Comparison of ENCODE assay signal across 8 mouse cellular contexts in the genomic region with DNA sequence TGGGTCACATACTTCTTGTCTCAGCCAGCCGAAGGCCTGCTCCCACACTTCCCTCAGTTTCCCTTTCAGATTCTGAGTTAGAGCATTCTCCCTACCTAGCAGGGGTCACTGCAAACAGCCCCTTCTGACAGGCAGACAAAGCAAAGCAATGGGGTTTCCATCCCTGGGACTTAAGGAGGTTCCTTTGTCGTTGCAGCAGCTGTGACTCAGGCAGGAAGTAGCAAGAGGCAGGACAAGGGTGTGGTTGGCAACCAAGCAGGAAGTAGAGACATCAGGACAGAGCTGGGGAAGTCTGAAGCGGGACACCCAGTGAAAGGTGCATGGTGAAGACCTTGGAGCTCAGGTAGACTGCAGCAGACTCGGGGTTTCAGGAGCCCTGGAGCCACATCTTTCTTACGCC. TPM values are rescaled to one million over a fixed set of nuclear protein-coding genes. Genes with fewer than 3 reads are reported as not detected.
DNase-seq lines count a peak whose midpoint lies in the region; ATAC-seq and TF ChIP-seq lines count a peak whose summit lies in the region.

No protein-coding gene starts in this region.

- H3K27me3 ChIP-seq in spleen, adult 2 months (ENCODE audit: control insufficient read depth, insufficient read depth, low read length), result no peaks in the 10 kb centered on the region
- no peaks in the 10 kb centered on the region for H3K27me3 ChIP-seq in heart, embryonic 12.5 days (replicated peaks)

- H3K4me1 ChIP-seq in spleen, adult 2 months (ENCODE audit: control insufficient read depth, insufficient read depth, insufficient read length), result peaks cover 53% of the 10 kb centered on the region; the same call in 1 of the 2 replicates
- peaks cover 84% of the 10 kb centered on the region for H3K4me1 ChIP-seq in heart, embryonic 12.5 days (replicated peaks)

- no peak for TF ChIP-seq POLR2A in spleen, adult 2 months (IDR thresholded peaks at IDR 0.05; ENCODE audit: low read depth, low read length)

- H3K27ac ChIP-seq in spleen, adult 2 months (ENCODE audit: insufficient read depth, low read length), result peak overlapping the region; percentile 77
- peak overlapping the region; percentile 36; the same call in 1 of the 2 replicates for H3K27ac ChIP-seq in heart, embryonic 12.5 days (ENCODE audit: poor library complexity, severe bottlenecking)

- no peak overlapping the region; the same call in 1 of the 2 replicates for H3K4me3 ChIP-seq in spleen, adult 2 months (ENCODE audit: extremely low read depth, insufficient read depth, insufficient read length)
- H3K4me3 ChIP-seq in heart, embryonic 12.5 days, result no peak overlapping the region

- no peaks in the 10 kb centered on the region for H3K9me3 ChIP-seq in heart, embryonic 12.5 days (replicated peaks)

- H3K4me2 ChIP-seq in heart, embryonic 12.5 days, result no peak overlapping the region

- ATAC-seq in heart, embryonic 12.5 days (ENCODE audit: insufficient number of reproducible peaks, low FRiP score), result no peak

- DNase-seq in spleen, adult 2 months (ENCODE audit: low read depth in 1 of 2, low spot score in 2 of 2), result no peak
- DNase-seq in spleen, postnatal 10 days (ENCODE audit: low spot score in 2 of 2), result no peak
- DNase-seq in kidney, postnatal 4 days, result peak; percentile 21 to 34
- peak; percentile 76 for DNase-seq in naive thymus-derived CD4-positive, alpha-beta T cell, adult 2 months (ENCODE audit: low read depth)
- no peak for DNase-seq in ovary, postnatal 14 days (ENCODE audit: low spot score)
- no peak for DNase-seq in left cerebral cortex, adult 8-10 months (ENCODE audit: low spot score in 2 of 2)
- DNase-seq in testis, postnatal 10 days (ENCODE audit: low spot score), result no peak

- WGBS in spleen, adult 2 months, result 22% methylated on average over 5 of the region's 5 CpGs
- WGBS in heart, embryonic 12.5 days, result 76% methylated on average over 5 of the region's 5 CpGs

- H3K9ac ChIP-seq in heart, embryonic 12.5 days, result no peak overlapping the region

- no peak for TF ChIP-seq CTCF in spleen, adult 2 months (IDR thresholded peaks at IDR 0.05; ENCODE audit: extremely low read depth, insufficient read depth, insufficient read length, insufficient replicate concordance)

- peaks cover 22% of the 10 kb centered on the region for H3K36me3 ChIP-seq in spleen, adult 2 months (ENCODE audit: control insufficient read depth, insufficient read depth, low read length)
- peaks cover 60% of the 10 kb centered on the region for H3K36me3 ChIP-seq in heart, embryonic 12.5 days

RNA-seq across cellular contexts. Expression of a gene that starts 10.6 kb away (rescaled TPM):
- 752 and 1,030 TPM in 2 replicates for polyA plus RNA-seq in spleen, adult 2 months (2012; rRNA removed)
- 404 and 442 TPM in 2 replicates for polyA plus RNA-seq in heart, embryonic 12.5 days (2016; fragmentation: Nextera tagmentation; extraction: Ambion mirVana)
- 100 to 1,000 TPM; 239 to 252 (median 247) TPM for total RNA-seq in left cerebral cortex, adult 8-10 months (2022)

RNA-seq across cellular contexts. Expression of a gene that starts 15.5 kb away (rescaled TPM):
- 3.3 TPM in 2 replicates for polyA plus RNA-seq in spleen, adult 2 months (2012; rRNA removed)
- 10.7 and 11.2 TPM in 2 replicates for polyA plus RNA-seq in heart, embryonic 12.5 days (2016; fragmentation: Nextera tagmentation; extraction: Ambion mirVana)
- 1 to 10 TPM; 5.1 to 5.9 (median 5.3) TPM for total RNA-seq in left cerebral cortex, adult 8-10 months (2022)

RNA-seq across cellular contexts. Expression of a gene that starts 37.1 kb away (rescaled TPM):
- 71.2 and 78.3 TPM in 2 replicates for polyA plus RNA-seq in spleen, adult 2 months (2012; rRNA removed)
- 34.0 and 35.5 TPM in 2 replicates for polyA plus RNA-seq in heart, embryonic 12.5 days (2016; fragmentation: Nextera tagmentation; extraction: Ambion mirVana)
- 10 to 100 TPM; 11.3 to 15.5 (median 15.3) TPM for total RNA-seq in left cerebral cortex, adult 8-10 months (2022)

RNA-seq across cellular contexts. Expression of a gene that starts 43.9 kb away (rescaled TPM):
- 0.54 and 1.00 TPM in 2 replicates for polyA plus RNA-seq in spleen, adult 2 months (2012; rRNA removed)
- polyA plus RNA-seq in heart, embryonic 12.5 days (2016; fragmentation: Nextera tagmentation; extraction: Ambion mirVana), result 0.49 and 0.64 TPM in 2 replicates
- total RNA-seq in left cerebral cortex, adult 8-10 months (2022), result 1 to 10 TPM; 1.0 to 1.7 (median 1.1) TPM

RNA-seq across cellular contexts. Expression of a gene that starts 44.8 kb away (rescaled TPM):
- polyA plus RNA-seq in spleen, adult 2 months (2012; rRNA removed), result 10.6 and 13.9 TPM in 2 replicates
- polyA plus RNA-seq in heart, embryonic 12.5 days (2016; fragmentation: Nextera tagmentation; extraction: Ambion mirVana), result 2.9 and 3.2 TPM in 2 replicates
- 10 to 100 TPM; 82.5 to 94.5 (median 86.9) TPM for total RNA-seq in left cerebral cortex, adult 8-10 months (2022)

Comparison
In these comparisons a context has a peak if more than half of its experiments do, and no peak if none do; other contexts are left out.
1. DNase-seq: peak in kidney, postnatal 4 days (2 of 2) and naive thymus-derived CD4-positive, alpha-beta T cell, adult 2 months (single experiment); none in spleen, adult 2 months (0 of 2), spleen, postnatal 10 days (0 of 2), ovary, postnatal 14 days (single experiment), left cerebral cortex, adult 8-10 months (0 of 2) and testis, postnatal 10 days (single experiment).